Mouse (Mus musculus): ENCODE data around the gene Zfp513. TPM values are rescaled to one million over a fixed set of nuclear protein-coding genes. Genes with fewer than 3 reads are reported as not detected.

The Zfp513 gene
- polyA plus RNA-seq (2014; fragmentation: Nextera tagmentation; extraction: Ambion mirVana), result 7.4 and 9.3 TPM in 2 replicates

DNA sequence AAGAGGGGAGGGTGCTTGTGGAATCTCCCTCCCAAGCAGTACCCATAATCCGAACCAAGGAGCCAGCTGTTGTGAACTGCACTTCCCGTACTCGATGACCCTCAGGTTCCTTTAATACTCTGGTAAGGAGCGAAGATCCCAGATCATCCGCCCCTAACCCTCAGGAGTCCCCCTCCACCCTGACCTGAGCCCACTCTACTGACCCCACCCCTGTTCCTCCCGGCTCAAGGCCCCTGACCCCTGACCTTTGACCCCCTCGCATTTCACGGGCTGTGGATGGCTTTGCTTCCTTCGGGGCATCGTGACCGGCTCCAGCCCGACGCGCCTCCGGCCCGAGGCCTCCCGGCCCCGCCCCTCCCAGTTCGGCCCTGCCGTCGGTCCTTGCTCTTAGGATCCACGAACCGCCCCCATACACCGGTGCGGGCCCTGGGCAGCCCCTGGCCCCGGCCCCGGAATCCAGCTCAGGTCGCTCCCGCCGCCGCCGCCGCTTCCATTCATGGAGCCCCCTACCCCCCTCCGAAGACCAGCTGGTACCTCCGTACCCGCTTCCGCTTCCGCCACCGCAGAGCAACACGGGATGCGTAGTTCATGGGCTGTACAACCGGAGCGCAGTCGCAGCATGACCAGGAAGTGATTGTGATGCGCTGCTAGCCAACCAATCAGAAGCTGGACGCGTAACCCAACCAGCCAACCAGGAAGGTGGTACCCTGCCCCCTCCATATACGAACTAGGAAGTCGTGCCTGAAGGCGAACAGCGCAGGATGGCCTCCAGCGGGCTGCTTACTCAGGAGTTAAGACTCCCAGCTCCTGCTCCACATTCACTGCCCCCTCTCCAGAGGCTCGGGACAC lies at the start of gene Zfp513:
TSS of gene Zfp513 (minus strand) at position 562 of the 849 bp plus-strand sequence.
- WGBS, result under 1% methylated on average over 52 of the region's 53 CpGs
- ATAC-seq (ENCODE audit: low read depth), result peak; percentile 97
- H3K27me3 ChIP-seq (ENCODE audit: control insufficient read depth, insufficient read depth, low read length), result no peaks in the 10 kb centered on the region

DNA sequence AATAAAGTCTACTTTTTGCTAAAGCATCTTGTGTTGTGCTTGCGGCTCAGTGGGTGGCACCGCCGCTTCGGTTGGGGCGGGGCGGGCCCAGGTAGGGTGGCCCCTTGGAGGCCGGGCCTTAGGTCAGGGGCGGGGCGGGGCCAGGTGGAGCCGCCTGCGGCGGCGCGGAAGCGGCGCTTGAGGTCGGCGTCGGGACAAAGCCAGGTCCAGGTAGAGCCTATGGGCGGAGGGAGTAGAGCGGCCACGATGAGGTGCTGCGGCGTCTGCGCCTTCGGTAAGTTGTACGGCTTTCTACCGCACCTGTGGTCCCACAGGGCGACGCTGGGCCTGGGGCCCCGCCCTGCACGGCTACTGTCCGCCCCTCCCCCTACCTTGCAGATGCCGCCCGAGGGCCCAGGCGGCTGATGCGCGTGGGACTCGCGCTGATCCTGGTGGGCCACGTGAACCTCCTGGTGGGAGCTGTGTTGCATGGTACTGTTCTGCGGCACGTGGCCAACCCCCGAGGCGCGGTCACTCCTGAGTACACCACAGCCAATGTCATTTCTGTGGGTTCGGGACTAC lies 49.5 kb upstream of the Zfp513 start, which contains the start of gene Krtcap3:
TSS of gene Krtcap3 (plus strand) at position 151 of the 561 bp plus-strand sequence.
- Histone ChIP-seq H3K9ac (replicated peaks; ENCODE audit: low read depth, low read length) (no peak within 1 kb of the TSS), H3K36me3 (ENCODE audit: control insufficient read depth, insufficient read depth, low read length) (peaks cover 66% of the 10 kb centered on the region), H3K9me3 (ENCODE audit: control insufficient read depth, low read length) (no peaks in the 10 kb centered on the region), H3K4me2 (ENCODE audit: low read depth, low read length) (0 out of 2 replicates have a peak within 1 kb of the TSS, but pooled peaks have one; percentile 6), H3K4me3 (ENCODE audit: low read depth, low read length) (no peak within 1 kb of the TSS), H3K27ac (ENCODE audit: low read depth, low read length) (no peak within 1 kb of the TSS), H3K27me3 (ENCODE audit: control insufficient read depth, insufficient read depth, low read length) (no peaks in the 10 kb centered on the region), H3K4me1 (ENCODE audit: control insufficient read depth, insufficient read depth, low read length) (0 out of 2 replicates have a peak, but pooled peaks cover 3% of the 10 kb centered on the region)
- whole genome bisulfite sequencing, result 15% methylated on average over 37 of the region's 47 CpGs
- ATAC-seq (ENCODE audit: low read depth), result peak; percentile 52

More for the DNA sequence above, at the start of gene Zfp513:
- peak within 1 kb of the TSS; percentile 84 for H3K4me2 ChIP-seq (ENCODE audit: low read depth, low read length)
- H3K36me3 ChIP-seq (ENCODE audit: control insufficient read depth, insufficient read depth, low read length), result peaks cover 61% of the 10 kb centered on the region
- peak within 1 kb of the TSS; percentile 84 for H3K27ac ChIP-seq (ENCODE audit: low read depth, low read length)
- peaks cover 5% of the 10 kb centered on the region for H3K9me3 ChIP-seq (ENCODE audit: control insufficient read depth, low read length)
- H3K4me3 ChIP-seq (ENCODE audit: low read depth, low read length), result peak within 1 kb of the TSS; percentile 80
- H3K9ac ChIP-seq (replicated peaks; ENCODE audit: low read depth, low read length), result peak within 1 kb of the TSS; percentile 84
- peaks cover 18% of the 10 kb centered on the region; the same call in 1 of the 2 replicates for H3K4me1 ChIP-seq (ENCODE audit: control insufficient read depth, insufficient read depth, low read length)

DNA sequence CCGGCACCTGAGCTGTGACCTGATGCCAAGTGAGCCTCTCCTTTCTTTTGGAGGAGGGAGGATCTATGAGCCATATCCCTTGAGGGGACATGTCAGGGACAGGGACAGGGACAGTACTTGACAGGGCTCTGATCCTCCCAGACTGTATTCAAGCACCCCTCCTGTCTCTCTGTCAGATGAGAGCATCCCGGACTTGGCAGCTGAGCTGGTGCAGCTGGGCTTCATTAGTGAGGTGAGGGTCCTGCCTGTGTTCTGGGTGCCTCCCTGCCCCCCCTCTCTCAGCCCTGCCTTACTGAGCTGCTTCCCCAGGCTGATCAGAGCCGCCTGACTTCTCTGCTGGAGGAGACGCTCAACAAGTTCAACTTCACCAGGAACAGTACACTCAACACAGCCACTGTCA lies 48.6 kb upstream of the Zfp513 start:
- peaks cover 69% of the 10 kb centered on the region for H3K36me3 ChIP-seq (ENCODE audit: control insufficient read depth, insufficient read depth, low read length)
- H3K9ac ChIP-seq (replicated peaks; ENCODE audit: low read depth, low read length), result no peak overlapping the region
- 78% methylated on average over 4 of the region's 4 CpGs for WGBS
- peak; percentile 15; the same call in 1 of the 2 replicates for ATAC-seq (ENCODE audit: low read depth)
- H3K4me2 ChIP-seq (ENCODE audit: low read depth, low read length), result no peak overlapping the region
- H3K4me1 ChIP-seq (ENCODE audit: control insufficient read depth, insufficient read depth, low read length), result 0 out of 2 replicates have a peak, but pooled peaks cover 3% of the 10 kb centered on the region
- H3K27me3 ChIP-seq (ENCODE audit: control insufficient read depth, insufficient read depth, low read length), result no peaks in the 10 kb centered on the region
- no peak overlapping the region for H3K4me3 ChIP-seq (ENCODE audit: low read depth, low read length)
- H3K9me3 ChIP-seq (ENCODE audit: control insufficient read depth, low read length), result no peaks in the 10 kb centered on the region
- H3K27ac ChIP-seq (ENCODE audit: low read depth, low read length), result no peak overlapping the region

- peak overlapping the region; percentile 84 for H3K4me2 ChIP-seq (ENCODE audit: low read depth, low read length)
- WGBS, result 29% methylated on average over 10 of the region's 10 CpGs
- no peak overlapping the region; the same call in 1 of the 2 replicates for H3K9ac ChIP-seq (replicated peaks; ENCODE audit: low read depth, low read length)
- no peaks in the 10 kb centered on the region for H3K9me3 ChIP-seq (ENCODE audit: control insufficient read depth, low read length)
- no peak overlapping the region for H3K27ac ChIP-seq (ENCODE audit: low read depth, low read length)
- H3K4me1 ChIP-seq (ENCODE audit: control insufficient read depth, insufficient read depth, low read length), result peaks cover 8% of the 10 kb centered on the region
- no peaks in the 10 kb centered on the region for H3K27me3 ChIP-seq (ENCODE audit: control insufficient read depth, insufficient read depth, low read length)
- no peak for ATAC-seq (ENCODE audit: low read depth)
- H3K4me3 ChIP-seq (ENCODE audit: low read depth, low read length), result peak overlapping the region; percentile 91
- peaks cover 26% of the 10 kb centered on the region for H3K36me3 ChIP-seq (ENCODE audit: control insufficient read depth, insufficient read depth, low read length)
These were observed 40.1 kb upstream of the Zfp513 start for GRCm38 (mm10) chr5:31242191-31242590.

DNA sequence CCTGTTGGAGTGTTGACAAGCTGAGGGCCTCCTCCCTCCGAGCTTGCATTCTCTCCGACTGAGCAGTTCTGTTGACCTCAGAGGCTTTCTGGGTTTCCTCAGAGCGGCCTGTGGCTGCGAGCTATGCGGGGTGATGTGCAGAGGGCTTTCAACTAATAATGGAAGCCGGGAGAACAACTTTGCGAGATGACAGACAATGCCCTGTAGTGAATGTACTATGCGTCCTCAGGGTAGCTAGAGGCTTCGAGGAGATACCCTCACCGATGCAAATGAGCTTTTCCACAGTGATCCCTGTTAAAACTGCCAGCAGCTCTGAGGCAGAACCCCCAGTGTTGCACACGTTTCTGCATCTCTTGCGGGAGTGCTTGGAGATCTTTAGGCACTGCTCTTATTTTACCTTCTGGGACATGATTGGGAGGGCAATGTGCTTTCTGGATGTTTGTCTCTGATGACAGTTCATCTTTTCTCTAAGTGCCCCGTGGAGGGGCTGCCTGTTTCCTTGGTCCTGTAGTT lies 39.5 kb upstream of the Zfp513 start:
- Histone ChIP-seq H3K9me3 (ENCODE audit: control insufficient read depth, low read length) (no peaks in the 10 kb centered on the region), H3K27ac (ENCODE audit: low read depth, low read length) (peak overlapping the region; percentile 93; the same call in 1 of the 2 replicates), H3K27me3 (ENCODE audit: control insufficient read depth, insufficient read depth, low read length) (no peaks in the 10 kb centered on the region), H3K4me3 (ENCODE audit: low read depth, low read length) (peak overlapping the region; percentile 91), H3K36me3 (ENCODE audit: control insufficient read depth, insufficient read depth, low read length) (peaks cover 21% of the 10 kb centered on the region), H3K4me2 (ENCODE audit: low read depth, low read length) (peak overlapping the region; percentile 84), H3K4me1 (ENCODE audit: control insufficient read depth, insufficient read depth, low read length) (peaks cover 8% of the 10 kb centered on the region), H3K9ac (replicated peaks; ENCODE audit: low read depth, low read length) (peak overlapping the region; percentile 93)
- WGBS, result under 1% methylated on average over 13 of the region's 13 CpGs
- ATAC-seq (ENCODE audit: low read depth), result no peak

GRCm38 (mm10) chr5:31240637-31241521 lies 38.8 kb upstream of the Zfp513 start, which contains the start of the genes Nrbp1 and Gm9970:
TSS of gene Nrbp1 (plus strand) at chr5:31240864.
TSS of gene Gm9970 (minus strand) at chr5:31241232.
- ATAC-seq (ENCODE audit: low read depth), result peak; percentile 99
- H3K9me3 ChIP-seq (ENCODE audit: control insufficient read depth, low read length), result no peaks in the 10 kb centered on the region
- H3K27ac ChIP-seq (ENCODE audit: low read depth, low read length), result peak within 1 kb of the TSS; percentile 93
- H3K4me2 ChIP-seq (ENCODE audit: low read depth, low read length), result peak within 1 kb of the TSS; percentile 84
- peak within 1 kb of the TSS; percentile 91 for H3K4me3 ChIP-seq (ENCODE audit: low read depth, low read length)
- H3K9ac ChIP-seq (replicated peaks; ENCODE audit: low read depth, low read length), result peak within 1 kb of the TSS; percentile 93
- 1% methylated on average over 59 of the region's 103 CpGs for WGBS
- peaks cover 8% of the 10 kb centered on the region for H3K4me1 ChIP-seq (ENCODE audit: control insufficient read depth, insufficient read depth, low read length)
- no peaks in the 10 kb centered on the region for H3K27me3 ChIP-seq (ENCODE audit: control insufficient read depth, insufficient read depth, low read length)
- H3K36me3 ChIP-seq (ENCODE audit: control insufficient read depth, insufficient read depth, low read length), result peaks cover 15% of the 10 kb centered on the region

- ATAC-seq (ENCODE audit: low read depth), result no peak
- H3K4me2 ChIP-seq (ENCODE audit: low read depth, low read length), result no peak overlapping the region
- no peaks in the 10 kb centered on the region for H3K27me3 ChIP-seq (ENCODE audit: control insufficient read depth, insufficient read depth, low read length)
- no peaks in the 10 kb centered on the region for H3K4me1 ChIP-seq (ENCODE audit: control insufficient read depth, insufficient read depth, low read length)
- H3K36me3 ChIP-seq (ENCODE audit: control insufficient read depth, insufficient read depth, low read length), result no peaks in the 10 kb centered on the region
- H3K9me3 ChIP-seq (ENCODE audit: control insufficient read depth, low read length), result no peaks in the 10 kb centered on the region
- H3K4me3 ChIP-seq (ENCODE audit: low read depth, low read length), result no peak overlapping the region
- H3K9ac ChIP-seq (replicated peaks; ENCODE audit: low read depth, low read length), result no peak overlapping the region
- 86% methylated on average over 1 of the region's 1 CpGs for WGBS
- no peak overlapping the region for H3K27ac ChIP-seq (ENCODE audit: low read depth, low read length)
These were observed 24.5 kb upstream of the Zfp513 start for GRCm38 (mm10) chr5:31226641-31227040.

DNA sequence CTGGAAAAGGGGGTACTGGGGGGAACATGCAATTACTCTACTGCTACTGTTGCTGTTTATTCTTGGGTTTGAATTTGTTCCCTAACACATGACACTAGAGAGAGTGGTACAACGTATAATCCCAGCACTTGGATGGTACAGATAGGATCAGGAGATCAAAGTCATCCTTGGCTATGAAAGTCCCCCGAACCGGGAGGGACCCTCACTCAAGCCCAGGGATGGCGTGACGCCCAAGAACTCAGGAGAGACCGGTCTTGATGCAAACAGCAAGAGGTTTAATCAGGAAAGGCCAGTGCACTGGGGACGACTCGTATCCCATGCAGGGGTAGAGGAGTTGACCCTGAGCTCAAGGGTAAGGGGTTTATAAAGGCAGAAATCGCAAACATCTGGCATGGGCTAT lies 20.6 kb upstream of the Zfp513 start:
- Histone ChIP-seq H3K36me3 (ENCODE audit: control insufficient read depth, insufficient read depth, low read length) (no peaks in the 10 kb centered on the region), H3K27ac (ENCODE audit: low read depth, low read length) (no peak overlapping the region), H3K9me3 (ENCODE audit: control insufficient read depth, low read length) (no peaks in the 10 kb centered on the region), H3K9ac (replicated peaks; ENCODE audit: low read depth, low read length) (no peak overlapping the region), H3K4me2 (ENCODE audit: low read depth, low read length) (no peak overlapping the region), H3K4me1 (ENCODE audit: control insufficient read depth, insufficient read depth, low read length) (peaks cover 7% of the 10 kb centered on the region; the same call in 1 of the 2 replicates), H3K4me3 (ENCODE audit: low read depth, low read length) (no peak overlapping the region), H3K27me3 (ENCODE audit: control insufficient read depth, insufficient read depth, low read length) (no peaks in the 10 kb centered on the region)
- 95% methylated on average over 9 of the region's 9 CpGs for WGBS
- no peak for ATAC-seq (ENCODE audit: low read depth)
